Mouse (Mus musculus) limb, embryonic 15.5 days (tissue): ENCODE measurements at regions not wholly inside any gene's neighbourhood (a gene's known extent, or its start where the extent isn't known, plus 50 kb on each side); places are given as distances from the start of the nearest gene placed in this dataset.

Experiments used
- ATAC-seq: fragments of 200-750 bp; cut with Nextera tagmentation; 2 replicates; pipeline ENCODE4 v1.8.0; 2017; ENCODE audit warnings: low read depth, moderate TSS enrichment; ENCODE audit not compliant: insufficient number of reproducible peaks, low FRiP score, low TSS enrichment
- H3K27ac ChIP-seq: fragments of 300-500 bp; sonication (generic); 2 replicates; pipeline ENCODE4 v1.5.1; 2015; ENCODE audit warnings: moderate library complexity, mild to moderate bottlenecking, inconsistent platforms
- H3K27me3 ChIP-seq: fragments of 300-500 bp; sonication (generic); 2 replicates; pipeline ENCODE4 v1.6.1; 2015; ENCODE audit warnings: inconsistent platforms
- H3K36me3 ChIP-seq: fragments of 300-500 bp; sonication (generic); 2 replicates; pipeline ENCODE4 v1.6.1; 2015; ENCODE audit warnings: inconsistent platforms
- H3K4me1 ChIP-seq: fragments of 300-500 bp; sonication (generic); 2 replicates; pipeline ENCODE4 v1.6.1; 2015; ENCODE audit warnings: inconsistent platforms
- H3K4me2 ChIP-seq: fragments of 300-500 bp; sonication (generic); 2 replicates; pipeline ENCODE4 v1.6.1; 2015; ENCODE audit warnings: mild to moderate bottlenecking, inconsistent platforms
- H3K4me3 ChIP-seq: fragments of 300-500 bp; sonication (generic); 2 replicates; pipeline ENCODE4 v1.5.1; 2015; ENCODE audit warnings: mild to moderate bottlenecking, inconsistent platforms
- H3K9ac ChIP-seq: fragments of 300-500 bp; sonication (generic); 2 replicates; pipeline ENCODE4 v1.6.1; 2015; ENCODE audit warnings: inconsistent platforms
- H3K9me3 ChIP-seq: fragments of 300-500 bp; sonication (generic); 2 replicates; pipeline ENCODE4 v1.6.1; 2016; ENCODE audit warnings: inconsistent platforms
- whole genome bisulfite sequencing: fragments of 180-500 bp; shearing (Covaris S2); methylation state at CpG from one replicate; pipeline ENCODE4 v1.1.7; 2015; 5-methylcytosine and 5-hydroxymethylcytosine counted together

DNA sequence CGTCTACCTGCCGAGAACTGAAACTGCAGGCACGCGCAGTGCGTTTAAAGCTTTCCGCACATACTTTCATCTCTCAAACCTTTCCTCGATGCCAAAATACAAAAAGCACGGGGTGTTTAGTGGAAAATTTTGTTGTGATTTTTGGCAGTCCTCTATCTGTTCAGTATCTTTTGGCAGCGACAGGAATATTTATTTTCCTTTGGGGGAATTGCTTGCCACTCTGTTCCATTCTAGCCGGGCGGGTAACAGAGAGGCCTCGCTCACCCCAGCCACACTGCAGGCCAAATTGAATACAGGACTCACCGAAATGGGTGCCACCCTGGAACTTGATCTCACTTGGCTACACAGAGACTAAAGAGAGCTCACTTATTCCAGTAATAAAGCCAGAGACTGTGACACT, 97.8 kb upstream of the Mdm1 start:
- Histone ChIP-seq H3K27ac (peak overlapping the region; percentile 33; the same call in 1 of the 2 replicates), H3K27me3 (no peaks in the 10 kb centered on the region), H3K9ac (no peak overlapping the region), H3K4me1 (peaks cover 7% of the 10 kb centered on the region), H3K9me3 (no peaks in the 10 kb centered on the region), H3K36me3 (no peaks in the 10 kb centered on the region), H3K4me3 (no peak overlapping the region), H3K4me2 (peak overlapping the region; percentile 8; the same call in 1 of the 2 replicates)
- WGBS: 49% methylated on average over 13 of the region's 13 CpGs
- ATAC-seq: no peak

DNA sequence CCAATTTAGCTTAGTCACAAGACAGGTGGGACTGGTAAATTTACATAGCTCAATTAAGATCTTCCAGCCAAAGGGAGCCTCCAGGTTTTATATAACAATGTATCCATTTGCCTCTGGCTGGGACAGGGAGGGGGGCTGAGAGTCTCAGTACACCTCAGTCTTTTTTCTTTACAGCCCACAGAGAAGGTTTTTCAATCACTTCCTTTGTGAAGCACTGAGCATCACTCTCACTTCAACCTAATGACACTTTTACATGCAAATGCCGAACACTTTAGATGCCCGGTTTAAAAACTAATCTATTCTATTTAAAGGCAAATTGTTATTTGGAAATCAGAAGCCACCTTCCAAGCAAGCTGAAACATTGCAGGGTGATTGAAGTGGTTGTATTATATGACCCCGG, 96.8 kb upstream of the Mdm1 start:
- Histone ChIP-seq H3K27ac (no peak overlapping the region), H3K9me3 (no peaks in the 10 kb centered on the region)
- WGBS: 51% methylated on average over 3 of the region's 3 CpGs

DNA sequence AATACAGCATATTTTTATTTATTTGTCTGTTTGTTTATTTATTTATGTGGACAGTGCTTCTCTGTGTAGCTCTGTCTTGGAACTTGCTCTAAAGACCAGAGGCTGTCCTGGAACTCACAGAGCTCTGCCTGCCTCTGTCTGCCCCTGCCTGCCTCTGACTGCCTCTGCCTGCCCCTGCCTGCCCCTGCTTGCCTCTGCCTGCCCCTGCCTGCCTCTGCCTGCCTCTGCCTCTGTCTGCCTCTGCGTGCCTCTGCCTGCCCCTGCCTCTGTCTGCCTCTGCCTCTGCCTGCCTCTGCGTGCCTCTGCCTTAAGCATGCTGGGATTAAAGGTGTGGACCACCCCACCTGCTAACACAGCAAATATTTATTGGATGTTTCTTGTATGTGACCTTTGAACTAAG, 96.2 kb upstream of the Mdm1 start:
- no peaks in the 10 kb centered on the region for H3K36me3 ChIP-seq
- H3K9ac ChIP-seq: no peak overlapping the region
- no peak overlapping the region for H3K4me3 ChIP-seq
- WGBS: 81% methylated on average over 2 of the region's 2 CpGs
- H3K4me1 ChIP-seq: peaks cover 7% of the 10 kb centered on the region
- ATAC-seq: no peak
- no peak overlapping the region for H3K4me2 ChIP-seq
- H3K27me3 ChIP-seq: no peaks in the 10 kb centered on the region
- H3K27ac ChIP-seq: no peak overlapping the region
- H3K9me3 ChIP-seq: no peaks in the 10 kb centered on the region

More for the DNA sequence above, 96.8 kb upstream of the Mdm1 start:
- Histone ChIP-seq H3K4me2 (no peak overlapping the region), H3K9ac (no peak overlapping the region), H3K4me1 (peaks cover 7% of the 10 kb centered on the region), H3K4me3 (no peak overlapping the region), H3K36me3 (no peaks in the 10 kb centered on the region), H3K27me3 (no peaks in the 10 kb centered on the region)
- ATAC-seq: no peak

DNA sequence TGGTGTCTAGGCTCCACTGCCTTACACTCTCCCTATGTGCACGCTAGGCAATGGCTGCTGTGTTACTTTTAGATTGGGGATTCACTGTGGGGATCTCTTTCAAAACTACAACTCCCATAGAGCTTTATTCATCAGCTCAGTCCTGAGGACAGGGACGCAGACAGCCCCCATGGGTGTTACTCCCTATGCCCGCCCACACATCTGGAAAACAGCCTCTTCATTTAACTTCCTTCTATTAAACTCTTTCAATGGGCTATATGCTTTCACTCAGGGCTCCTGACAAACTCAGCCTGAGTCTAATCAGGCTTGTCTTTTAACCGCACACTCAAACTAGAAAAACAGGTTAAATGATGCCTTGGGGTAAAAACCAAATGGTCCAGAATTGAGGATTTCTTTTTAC, 95.3 kb upstream of the Mdm1 start:
- H3K27me3 ChIP-seq: no peaks in the 10 kb centered on the region
- no peak overlapping the region for H3K4me3 ChIP-seq
- H3K9ac ChIP-seq: no peak overlapping the region
- H3K27ac ChIP-seq: no peak overlapping the region
- no peaks in the 10 kb centered on the region for H3K36me3 ChIP-seq
- WGBS: 49% methylated on average over 4 of the region's 4 CpGs
- no peak overlapping the region for H3K4me2 ChIP-seq
- H3K4me1 ChIP-seq: peaks cover 7% of the 10 kb centered on the region
- ATAC-seq: no peak
- no peaks in the 10 kb centered on the region for H3K9me3 ChIP-seq

DNA sequence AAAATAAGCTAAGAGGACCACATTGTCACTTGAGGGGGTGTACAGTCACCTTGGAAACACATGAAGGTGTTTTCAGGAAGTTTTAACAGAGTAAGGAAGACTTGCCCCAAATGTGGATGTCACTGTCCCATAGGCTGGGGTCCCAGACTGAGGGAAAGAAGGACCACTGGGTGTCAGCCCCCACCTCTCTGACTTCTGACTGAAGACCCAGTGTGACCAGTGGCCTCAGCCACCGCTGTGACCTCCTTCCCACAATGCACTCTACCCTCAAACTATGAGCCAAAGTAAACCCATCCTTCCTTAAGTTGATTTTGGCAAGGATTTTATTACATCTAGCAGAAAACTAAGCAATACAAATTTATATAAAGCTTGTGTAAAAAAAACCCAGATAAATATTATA, 94.8 kb upstream of the Mdm1 start:
- Histone ChIP-seq H3K27ac (no peak overlapping the region), H3K4me2 (no peak overlapping the region), H3K27me3 (no peaks in the 10 kb centered on the region), H3K9ac (no peak overlapping the region), H3K36me3 (no peaks in the 10 kb centered on the region), H3K4me1 (peaks cover 7% of the 10 kb centered on the region), H3K9me3 (no peaks in the 10 kb centered on the region), H3K4me3 (no peak overlapping the region)
- WGBS: 77% methylated on average over 1 of the region's 1 CpGs
- no peak for ATAC-seq

DNA sequence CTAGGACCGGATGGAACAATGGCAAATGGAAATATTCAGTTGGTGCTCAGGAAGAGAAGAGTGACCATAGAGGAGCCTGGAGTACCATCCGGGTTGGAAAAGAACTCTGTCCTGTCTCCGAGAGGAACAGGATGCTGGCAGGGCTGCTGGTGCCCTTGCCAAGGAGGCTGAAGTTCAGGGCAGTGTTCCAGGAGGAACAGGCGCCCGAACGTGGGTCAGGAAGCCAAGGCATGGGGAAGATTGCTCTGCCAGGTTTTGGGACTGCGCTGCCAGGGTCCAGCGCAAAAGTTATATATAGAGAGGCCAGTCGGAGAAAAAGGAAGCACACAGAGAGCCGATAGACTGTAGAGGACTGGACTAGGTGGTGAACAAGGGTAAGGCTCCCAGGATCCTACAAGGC, 92.3 kb upstream of the Mdm1 start:
- H3K27ac ChIP-seq: no peak overlapping the region
- no peaks in the 10 kb centered on the region for H3K4me1 ChIP-seq
- no peak for ATAC-seq
- no peak overlapping the region for H3K4me2 ChIP-seq
- H3K27me3 ChIP-seq: no peaks in the 10 kb centered on the region
- no peak overlapping the region for H3K9ac ChIP-seq
- H3K4me3 ChIP-seq: no peak overlapping the region
- 71% methylated on average over 10 of the region's 10 CpGs for WGBS
- H3K9me3 ChIP-seq: no peaks in the 10 kb centered on the region
- no peaks in the 10 kb centered on the region for H3K36me3 ChIP-seq

DNA sequence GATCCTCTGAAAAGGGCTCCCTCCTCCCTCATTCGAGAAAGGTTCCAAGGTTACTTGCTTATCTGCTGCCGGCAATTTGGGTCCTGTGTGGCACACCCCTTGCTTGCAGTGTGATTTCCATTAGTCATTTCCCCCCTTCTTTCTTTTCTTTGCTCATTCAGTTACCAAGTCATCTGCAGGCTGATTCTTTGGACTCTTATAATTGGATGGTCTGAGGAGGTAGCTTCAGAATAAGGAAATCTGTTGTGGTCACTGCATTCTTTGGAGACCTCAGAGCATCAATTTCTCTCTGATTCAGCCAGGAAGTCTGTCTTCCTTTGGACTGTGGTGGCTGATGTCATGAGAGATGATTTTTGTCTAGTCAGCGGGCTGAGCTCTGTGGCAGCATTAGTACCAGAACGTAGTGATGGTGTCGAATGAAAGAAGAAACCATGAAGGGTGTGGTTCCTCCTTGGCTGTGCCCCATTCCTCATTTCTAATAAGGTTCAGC, 91.4 kb upstream of the Mdm1 start:
- Histone ChIP-seq H3K27me3 (no peaks in the 10 kb centered on the region), H3K4me2 (no peak overlapping the region), H3K4me3 (no peak overlapping the region), H3K4me1 (no peaks in the 10 kb centered on the region), H3K9ac (no peak overlapping the region), H3K27ac (no peak overlapping the region), H3K9me3 (no peaks in the 10 kb centered on the region), H3K36me3 (no peaks in the 10 kb centered on the region)
- WGBS: 74% methylated on average over 5 of the region's 5 CpGs
- ATAC-seq: no peak

DNA sequence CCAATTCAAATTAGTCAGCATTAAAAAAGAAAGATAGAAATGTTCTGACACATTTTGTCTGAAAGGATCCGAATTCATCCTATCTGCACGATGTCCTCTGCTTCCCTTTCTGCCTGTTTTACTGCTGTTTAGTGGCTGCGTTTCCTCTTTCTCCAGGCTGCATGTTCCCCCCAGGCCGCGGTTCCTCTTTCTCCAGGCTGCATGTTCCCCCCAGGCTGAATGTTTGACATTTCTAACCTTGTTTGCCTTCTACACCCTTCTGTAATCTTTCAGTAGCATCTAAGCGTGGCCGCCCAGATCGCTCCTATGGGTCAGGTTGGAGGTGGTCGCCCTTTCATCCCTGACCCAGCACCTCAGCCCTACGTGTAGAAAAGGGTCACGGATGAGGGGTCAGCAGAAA, 89.6 kb upstream of the Mdm1 start:
- 82% methylated on average over 11 of the region's 11 CpGs for WGBS
- no peaks in the 10 kb centered on the region for H3K36me3 ChIP-seq
- H3K27ac ChIP-seq: no peak overlapping the region
- H3K4me3 ChIP-seq: no peak overlapping the region
- H3K9me3 ChIP-seq: no peaks in the 10 kb centered on the region
- no peak overlapping the region for H3K9ac ChIP-seq
- 0 out of 2 replicates have a peak, but pooled peaks cover 2% of the 10 kb centered on the region for H3K4me1 ChIP-seq
- H3K4me2 ChIP-seq: no peak overlapping the region
- no peaks in the 10 kb centered on the region for H3K27me3 ChIP-seq
- no peak for ATAC-seq

DNA sequence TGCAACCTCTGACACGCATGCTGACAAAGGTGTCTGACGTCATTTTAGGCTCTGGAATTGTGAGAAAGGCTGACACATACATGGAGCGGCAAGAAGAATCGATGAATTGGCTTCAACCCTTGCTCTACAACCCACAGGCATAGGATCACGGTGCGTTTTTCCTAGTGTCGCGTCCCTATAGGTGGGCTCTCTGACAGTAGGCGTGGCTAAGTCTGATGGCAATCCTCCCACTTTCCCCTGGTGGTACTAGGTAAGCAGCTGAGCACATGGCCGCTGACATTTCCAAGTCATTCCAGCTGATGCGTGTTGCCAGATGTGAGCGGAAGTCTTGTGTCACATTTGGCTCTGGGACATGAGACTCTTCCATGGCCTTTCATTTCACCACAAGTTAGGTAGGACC, 89.1 kb upstream of the Mdm1 start:
- ATAC-seq: no peak

DNA sequence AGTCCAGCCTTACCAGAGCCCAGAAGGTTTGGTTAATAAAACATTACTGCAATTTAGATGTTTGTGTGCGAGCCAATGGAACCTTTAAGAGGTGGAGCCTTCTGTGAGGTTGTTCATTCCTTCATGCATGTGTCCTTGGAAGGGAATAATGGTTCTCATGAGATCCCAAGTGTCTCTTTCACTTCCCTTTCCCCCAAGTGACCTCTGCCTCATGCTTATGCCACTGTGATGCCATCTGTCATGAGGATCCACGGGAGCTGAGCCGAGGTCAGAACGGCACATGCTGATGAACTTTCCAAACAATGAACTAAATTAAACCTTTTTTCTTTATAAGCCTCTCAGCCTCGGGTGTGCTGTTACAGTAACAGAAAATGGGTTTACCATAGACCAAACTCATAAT, 88.6 kb upstream of the Mdm1 start:
- H3K9me3 ChIP-seq: no peaks in the 10 kb centered on the region
- no peak overlapping the region for H3K9ac ChIP-seq
- ATAC-seq: no peak
- no peaks in the 10 kb centered on the region for H3K36me3 ChIP-seq
- no peak overlapping the region for H3K4me3 ChIP-seq
- no peak overlapping the region for H3K4me2 ChIP-seq
- no peak overlapping the region for H3K27ac ChIP-seq
- WGBS: 88% methylated on average over 5 of the region's 5 CpGs
- 0 out of 2 replicates have a peak, but pooled peaks cover 3% of the 10 kb centered on the region for H3K4me1 ChIP-seq
- no peaks in the 10 kb centered on the region for H3K27me3 ChIP-seq

More for the DNA sequence above, 89.1 kb upstream of the Mdm1 start:
- WGBS: 85% methylated on average over 12 of the region's 12 CpGs
- H3K4me1 ChIP-seq: 0 out of 2 replicates have a peak, but pooled peaks cover 3% of the 10 kb centered on the region
- H3K27ac ChIP-seq: no peak overlapping the region
- no peaks in the 10 kb centered on the region for H3K9me3 ChIP-seq
- no peaks in the 10 kb centered on the region for H3K36me3 ChIP-seq
- no peak overlapping the region for H3K4me3 ChIP-seq
- H3K4me2 ChIP-seq: no peak overlapping the region
- H3K9ac ChIP-seq: no peak overlapping the region
- H3K27me3 ChIP-seq: no peaks in the 10 kb centered on the region

DNA sequence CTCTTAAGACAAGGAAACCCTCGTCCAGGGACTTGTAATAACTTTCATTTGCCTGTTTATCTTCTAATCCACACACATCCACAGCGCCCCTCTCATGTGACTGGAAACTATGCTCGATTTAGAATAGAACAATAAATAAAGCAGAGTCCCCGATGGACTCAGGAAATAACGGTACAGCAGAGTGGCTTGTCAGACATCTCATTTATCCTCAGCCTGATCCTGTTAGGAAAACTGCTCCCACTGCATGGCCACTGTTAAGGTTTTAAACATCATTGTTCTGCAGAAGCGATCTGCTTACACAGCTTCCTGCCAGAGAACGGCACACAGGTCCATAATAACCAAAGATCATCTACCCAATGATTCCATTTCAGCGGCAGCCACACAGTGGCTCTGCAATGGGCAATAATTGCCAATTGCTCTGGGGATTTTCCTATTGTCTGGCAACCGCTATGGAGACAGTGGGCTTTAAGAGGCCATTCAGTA, 84.8 kb upstream of the Mdm1 start:
- H3K4me3 ChIP-seq: no peak overlapping the region
- no peak overlapping the region for H3K9ac ChIP-seq
- H3K27ac ChIP-seq: no peak overlapping the region
- H3K9me3 ChIP-seq: no peaks in the 10 kb centered on the region
- H3K4me2 ChIP-seq: no peak overlapping the region
- no peaks in the 10 kb centered on the region for H3K36me3 ChIP-seq
- 26% methylated on average over 9 of the region's 9 CpGs for WGBS
- 0 out of 2 replicates have a peak, but pooled peaks cover 3% of the 10 kb centered on the region for H3K4me1 ChIP-seq
- ATAC-seq: no peak
- H3K27me3 ChIP-seq: no peaks in the 10 kb centered on the region

DNA sequence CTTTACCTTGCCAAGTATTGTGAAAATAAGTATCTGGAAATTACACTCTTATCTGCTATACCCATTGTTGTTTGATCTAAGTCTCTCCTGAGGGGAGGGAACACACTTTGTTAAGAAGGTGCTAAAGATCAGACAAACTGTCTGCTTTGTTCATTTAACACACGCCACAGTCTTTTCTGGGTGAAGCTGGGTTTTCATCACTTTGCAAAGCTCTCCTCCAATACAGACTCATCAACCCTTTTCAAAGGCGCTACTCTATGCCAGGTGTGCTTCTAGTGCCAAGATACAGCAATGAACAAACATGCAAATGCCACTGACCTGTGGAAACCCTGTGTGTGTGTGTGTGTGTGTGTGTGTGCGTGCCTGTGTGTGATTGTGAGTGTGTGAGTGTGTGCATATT, 84.1 kb upstream of the Mdm1 start:
- 74% methylated on average over 3 of the region's 3 CpGs for WGBS
- H3K27ac ChIP-seq: no peak overlapping the region
- no peak for ATAC-seq
- H3K9me3 ChIP-seq: no peaks in the 10 kb centered on the region
- H3K4me1 ChIP-seq: 0 out of 2 replicates have a peak, but pooled peaks cover 3% of the 10 kb centered on the region
- H3K27me3 ChIP-seq: no peaks in the 10 kb centered on the region
- H3K9ac ChIP-seq: no peak overlapping the region
- no peaks in the 10 kb centered on the region for H3K36me3 ChIP-seq
- H3K4me2 ChIP-seq: no peak overlapping the region
- H3K4me3 ChIP-seq: no peak overlapping the region

DNA sequence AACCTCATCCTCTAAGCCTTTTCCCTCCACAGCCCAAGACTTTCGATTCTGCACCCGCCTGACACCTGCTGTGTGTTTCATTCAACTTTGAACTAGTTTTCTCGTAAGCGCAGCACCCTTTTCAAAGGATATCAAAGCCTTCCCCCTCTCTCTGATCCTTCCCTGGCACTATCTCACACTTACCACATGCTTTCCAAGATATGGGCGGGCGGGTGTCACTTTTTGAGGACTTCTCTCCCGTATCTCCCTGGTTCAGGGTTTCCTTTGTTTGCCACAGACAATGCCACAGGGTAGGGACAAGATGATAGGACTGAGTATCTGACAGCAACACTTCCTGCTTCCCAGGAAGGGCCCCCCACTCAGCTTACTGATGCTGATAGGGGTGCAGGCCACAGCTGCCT, 76.8 kb upstream of the Mdm1 start:
- WGBS: 77% methylated on average over 7 of the region's 7 CpGs
- no peak overlapping the region for H3K4me2 ChIP-seq
- no peak overlapping the region for H3K27ac ChIP-seq
- no peaks in the 10 kb centered on the region for H3K27me3 ChIP-seq
- H3K36me3 ChIP-seq: no peaks in the 10 kb centered on the region
- H3K4me3 ChIP-seq: no peak overlapping the region
- H3K9me3 ChIP-seq: no peaks in the 10 kb centered on the region
- H3K9ac ChIP-seq: no peak overlapping the region
- ATAC-seq: no peak
- H3K4me1 ChIP-seq: no peaks in the 10 kb centered on the region
